Mouse (Mus musculus) cortical plate, adult 2 months (tissue): ENCODE measurements around the gene Dus1l.

Experiments used
- CTCF ChIP-seq: fragments of 200-500 bp; IDR thresholded peaks from 2 replicates; pipeline ENCODE4 v1.5.1; 2011; ENCODE audit warnings: mild to moderate bottlenecking, control low read depth, low read length; ENCODE audit not compliant: insufficient read depth; ENCODE audit errors: extremely low read depth
- POLR2A ChIP-seq: fragments of 200-500 bp; IDR thresholded peaks from 2 replicates; pipeline ENCODE4 v1.6.1; 2011; ENCODE audit warnings: mild to moderate bottlenecking, low read length, control low read depth; ENCODE audit not compliant: insufficient read depth; ENCODE audit errors: extremely low read depth

DNA sequence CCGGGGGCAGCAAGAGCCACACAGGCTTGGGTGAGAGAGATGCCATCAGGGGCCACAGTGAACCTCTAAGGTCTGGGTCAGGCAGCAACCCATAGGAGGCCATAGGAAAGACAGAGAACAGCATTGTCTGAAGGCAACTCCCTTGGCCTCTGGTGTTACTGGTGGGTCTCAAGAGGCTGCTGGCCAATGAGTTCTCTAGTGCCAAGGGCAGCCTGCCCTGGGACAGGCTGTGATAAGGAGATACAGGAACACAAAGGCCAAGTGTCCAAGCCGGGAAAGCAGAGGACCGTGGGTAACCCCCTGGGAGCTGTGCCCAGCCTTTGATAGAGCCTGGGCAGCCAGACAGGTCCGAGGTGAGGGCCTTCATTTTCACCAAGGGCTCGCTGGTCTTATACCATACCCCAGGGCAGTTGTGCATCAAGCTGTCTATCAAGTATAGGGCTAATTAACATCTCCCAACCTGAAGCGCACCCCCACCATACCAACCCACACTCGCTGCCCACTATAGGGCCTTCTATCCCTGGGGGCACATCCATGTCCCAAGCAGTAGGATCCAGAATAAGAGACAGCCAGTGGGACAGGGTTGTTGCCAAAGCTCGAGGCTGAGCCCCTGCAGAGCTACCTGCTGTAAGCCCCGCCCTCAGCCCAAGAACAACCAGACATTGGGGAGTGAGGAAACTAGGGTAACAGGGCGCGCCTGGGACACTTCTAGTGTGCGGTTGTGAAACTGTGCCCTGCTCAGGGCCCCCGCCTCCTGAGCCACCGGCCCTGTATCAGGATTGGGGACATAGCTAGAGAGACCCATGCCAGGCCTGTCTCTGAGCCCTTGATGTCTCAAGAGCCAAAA, 25.1 kb upstream of the Dus1l start:
- TF ChIP-seq CTCF (no peak), POLR2A (no peak)
